Mouse (Mus musculus) forebrain, embryonic 13.5 days (tissue): Measurements from ENCODE around the gene Gpr35. TPM values are rescaled to one million over a fixed set of nuclear protein-coding genes. Genes with fewer than 3 reads are reported as not detected.

ENCODE experiments used
- ATAC-seq: fragments of 200-750 bp; cut with Nextera tagmentation; 2 replicates; pipeline ENCODE4 v1.8.0; 2017
- H3K27ac ChIP-seq: fragments of 300-500 bp; sonication (generic); 2 replicates; pipeline ENCODE4 v1.5.1; 2015; ENCODE audit warnings: inconsistent platforms, mild to moderate bottlenecking, moderate library complexity
- H3K27me3 ChIP-seq: fragments of 300-500 bp; sonication (generic); 2 replicates; pipeline ENCODE4 v1.6.1; 2015; ENCODE audit warnings: mild to moderate bottlenecking, inconsistent platforms
- H3K36me3 ChIP-seq: fragments of 300-500 bp; sonication (generic); 2 replicates; pipeline ENCODE4 v1.6.1; 2015; ENCODE audit warnings: mild to moderate bottlenecking, inconsistent platforms; ENCODE audit not compliant: poor library complexity, severe bottlenecking
- H3K4me1 ChIP-seq: fragments of 300-500 bp; sonication (generic); 2 replicates; pipeline ENCODE4 v1.6.1; 2015; ENCODE audit warnings: inconsistent platforms
- H3K4me2 ChIP-seq: fragments of 300-500 bp; sonication (generic); 2 replicates; pipeline ENCODE4 v1.6.1; 2015; ENCODE audit warnings: inconsistent platforms, mild to moderate bottlenecking, moderate library complexity
- H3K4me3 ChIP-seq: fragments of 300-500 bp; sonication (generic); 2 replicates; pipeline ENCODE4 v1.5.1; 2015; ENCODE audit warnings: mild to moderate bottlenecking, inconsistent platforms
- H3K9ac ChIP-seq: fragments of 300-500 bp; sonication (generic); 2 replicates; pipeline ENCODE4 v1.6.1; 2015; ENCODE audit warnings: mild to moderate bottlenecking, inconsistent platforms
- H3K9me3 ChIP-seq: fragments of 300-500 bp; sonication (generic); replicated peaks from 2 replicates; pipeline ENCODE4 v1.6.1; 2016; ENCODE audit warnings: inconsistent platforms
- WGBS: fragments of 180-500 bp; shearing (Covaris S2); methylation state at CpG from one replicate; pipeline ENCODE4 v1.1.7; 2015; 5-methylcytosine and 5-hydroxymethylcytosine counted together
- polyA plus RNA-seq: library from polyadenylated mRNA; unstranded; fragments of >200 nt; fragmentation: Nextera tagmentation; extraction: Ambion mirVana; gene quantifications from 2 replicates; pipeline ENCODE4 v1.2.1, GENCODE M21; 2015

The Gpr35 gene
- polyA plus RNA-seq, 1 experiment from 2014 or later: 0.46 TPM

DNA sequence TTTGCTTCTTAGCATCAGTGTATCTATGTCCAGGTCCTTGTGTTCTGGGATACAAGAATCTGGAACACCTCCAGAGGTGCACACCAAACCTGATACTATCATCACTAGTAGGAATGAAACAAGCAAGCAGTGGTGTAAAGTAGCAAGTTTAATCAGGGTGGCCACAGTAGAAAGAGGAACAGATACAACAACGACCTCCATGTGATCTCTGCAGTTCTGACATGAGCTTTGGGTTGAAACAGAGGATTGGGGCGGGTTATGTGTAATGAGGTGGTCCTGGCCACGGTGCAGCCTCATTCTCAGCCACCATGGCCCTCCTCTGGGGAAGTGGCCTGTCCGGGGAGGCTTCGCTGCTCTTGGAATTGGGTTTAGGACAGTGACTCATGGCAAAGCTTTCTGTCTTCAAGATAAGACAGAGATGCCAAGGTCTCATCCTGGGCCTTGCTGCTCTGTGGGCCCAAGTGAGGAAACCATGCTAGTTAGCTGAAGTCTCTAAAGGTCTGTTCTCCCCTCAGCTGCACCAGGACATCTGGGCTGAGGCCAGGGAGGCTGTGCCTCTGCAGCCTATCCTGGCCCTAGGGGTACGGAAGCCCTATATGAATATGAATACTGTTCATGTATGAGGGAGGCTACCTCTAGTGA, 41.7 kb downstream of the Gpr35 start:
- Histone ChIP-seq H3K36me3 (no peaks in the 10 kb centered on the region), H3K27ac (no peak overlapping the region), H3K9ac (no peak overlapping the region), H3K4me2 (no peak overlapping the region), H3K9me3 (no peaks in the 10 kb centered on the region), H3K4me3 (no peak overlapping the region), H3K4me1 (no peaks in the 10 kb centered on the region), H3K27me3 (no peaks in the 10 kb centered on the region)
- WGBS: 79% methylated on average over 6 of the region's 6 CpGs
- no peak for ATAC-seq

DNA sequence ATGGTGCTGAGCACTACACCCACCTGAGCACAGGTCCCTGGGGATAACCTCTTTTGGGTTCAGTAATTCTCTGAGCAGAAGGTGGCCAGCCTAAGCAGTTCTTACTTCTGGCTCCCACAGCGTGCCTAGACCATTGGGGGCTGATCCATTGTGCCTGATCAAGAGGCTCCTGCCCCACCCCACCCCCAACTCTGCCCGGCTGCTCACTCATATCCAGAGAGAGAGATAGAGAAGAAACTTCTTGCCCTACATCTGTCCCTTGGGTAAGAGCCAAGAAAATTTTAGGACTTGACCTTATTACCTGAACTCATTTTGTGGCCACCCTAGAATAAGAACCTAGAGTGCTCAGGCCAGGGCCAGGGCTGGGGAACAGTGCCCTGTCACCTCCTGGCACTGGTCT, 42.2 kb downstream of the Gpr35 start:
- no peaks in the 10 kb centered on the region for H3K36me3 ChIP-seq
- 74% methylated on average over 2 of the region's 2 CpGs for WGBS
- no peak overlapping the region for H3K27ac ChIP-seq
- no peak overlapping the region for H3K4me2 ChIP-seq
- no peaks in the 10 kb centered on the region for H3K9me3 ChIP-seq
- no peaks in the 10 kb centered on the region for H3K27me3 ChIP-seq
- no peak for ATAC-seq
- H3K4me3 ChIP-seq: no peak overlapping the region
- no peak overlapping the region for H3K9ac ChIP-seq
- no peaks in the 10 kb centered on the region for H3K4me1 ChIP-seq

DNA sequence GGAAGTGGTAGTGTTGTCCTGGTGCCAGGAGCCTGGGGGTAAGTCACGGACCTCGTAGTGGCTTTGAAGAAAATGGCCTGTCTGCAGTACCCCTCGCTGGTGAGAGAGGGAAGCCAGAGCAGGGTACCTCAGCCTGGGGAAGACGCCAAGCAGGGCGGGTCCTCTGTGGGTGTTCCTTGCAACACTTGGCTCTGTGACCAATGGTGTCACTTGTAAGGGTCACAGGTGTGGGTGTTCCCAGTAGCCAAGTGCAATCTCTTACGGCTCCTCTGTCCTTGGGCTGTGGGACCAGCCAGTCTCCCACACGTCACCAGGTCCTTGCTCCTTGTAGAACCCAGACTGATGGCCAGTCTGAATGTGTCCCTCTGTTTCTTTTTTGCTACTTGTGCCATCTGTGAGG, 55.4 kb downstream of the Gpr35 start, which contains the start of gene Aqp12:
Aqp12 (plus strand) TSS at position 274 of the 400 bp plus-strand sequence.
- Histone ChIP-seq H3K27me3 (no peaks in the 10 kb centered on the region), H3K9ac (no peak within 1 kb of the TSS), H3K9me3 (0 out of 2 replicates have a peak, but pooled peaks cover 3% of the 10 kb centered on the region), H3K4me1 (no peaks in the 10 kb centered on the region), H3K27ac (no peak within 1 kb of the TSS), H3K4me3 (no peak within 1 kb of the TSS), H3K4me2 (no peak within 1 kb of the TSS), H3K36me3 (no peaks in the 10 kb centered on the region)
- no peak for ATAC-seq
- 75% methylated on average over 7 of the region's 7 CpGs for WGBS

DNA sequence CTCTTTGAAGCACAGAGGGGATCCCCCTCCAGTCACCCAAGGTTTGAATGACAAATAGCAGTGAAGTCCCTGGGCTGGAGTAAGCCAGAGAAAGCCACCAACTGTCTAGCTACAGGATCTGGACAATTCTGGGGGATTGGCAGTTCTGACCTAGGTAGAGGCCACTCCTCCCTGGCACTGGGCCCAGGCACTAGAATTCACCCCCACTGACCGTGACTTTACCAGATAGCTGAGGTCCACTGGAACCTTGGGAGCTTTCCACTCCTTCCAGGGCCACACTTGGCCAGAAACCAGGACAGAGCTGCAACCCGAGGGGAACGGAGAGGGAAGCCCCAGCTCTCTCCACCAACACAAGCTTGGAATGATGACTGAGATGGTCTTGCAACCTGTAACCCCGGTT, 58.5 kb downstream of the Gpr35 start:
- WGBS: 73% methylated on average over 4 of the region's 4 CpGs
- no peak for ATAC-seq

DNA sequence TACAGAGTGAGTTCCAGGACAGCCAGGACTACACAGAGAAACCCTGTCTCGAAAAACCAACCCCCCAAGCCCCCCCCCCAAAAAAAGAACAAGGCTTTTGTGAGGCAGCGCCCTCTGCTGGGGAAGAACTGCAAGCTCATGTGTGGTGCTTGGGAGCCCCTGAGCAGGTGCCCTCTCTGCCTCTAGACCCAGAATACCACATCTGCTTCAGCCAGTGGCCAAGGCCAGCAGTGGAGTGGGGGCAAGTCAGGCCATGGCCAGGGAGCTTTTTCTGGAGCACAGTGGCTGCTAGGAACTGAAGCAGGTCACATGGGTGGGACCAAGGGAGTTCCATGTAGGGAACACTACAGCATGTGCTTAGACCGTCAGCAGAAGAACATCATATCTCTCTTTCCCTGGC, 60.1 kb downstream of the Gpr35 start:
- Histone ChIP-seq H3K4me3 (no peak overlapping the region), H3K27me3 (no peaks in the 10 kb centered on the region), H3K27ac (no peak overlapping the region), H3K4me1 (no peaks in the 10 kb centered on the region), H3K9ac (no peak overlapping the region), H3K4me2 (no peak overlapping the region), H3K36me3 (no peaks in the 10 kb centered on the region), H3K9me3 (no peaks in the 10 kb centered on the region)
- 0 out of 2 replicates have a peak, but pooled peaks have one; percentile 7 for ATAC-seq
- 30% methylated on average over 3 of the region's 3 CpGs for WGBS

More for the DNA sequence above, 58.5 kb downstream of the Gpr35 start:
- H3K27ac ChIP-seq: no peak overlapping the region
- H3K36me3 ChIP-seq: no peaks in the 10 kb centered on the region
- no peak overlapping the region for H3K9ac ChIP-seq
- H3K27me3 ChIP-seq: no peaks in the 10 kb centered on the region
- H3K4me3 ChIP-seq: no peak overlapping the region
- H3K4me1 ChIP-seq: no peaks in the 10 kb centered on the region
- H3K9me3 ChIP-seq: no peaks in the 10 kb centered on the region
- no peak overlapping the region for H3K4me2 ChIP-seq

DNA sequence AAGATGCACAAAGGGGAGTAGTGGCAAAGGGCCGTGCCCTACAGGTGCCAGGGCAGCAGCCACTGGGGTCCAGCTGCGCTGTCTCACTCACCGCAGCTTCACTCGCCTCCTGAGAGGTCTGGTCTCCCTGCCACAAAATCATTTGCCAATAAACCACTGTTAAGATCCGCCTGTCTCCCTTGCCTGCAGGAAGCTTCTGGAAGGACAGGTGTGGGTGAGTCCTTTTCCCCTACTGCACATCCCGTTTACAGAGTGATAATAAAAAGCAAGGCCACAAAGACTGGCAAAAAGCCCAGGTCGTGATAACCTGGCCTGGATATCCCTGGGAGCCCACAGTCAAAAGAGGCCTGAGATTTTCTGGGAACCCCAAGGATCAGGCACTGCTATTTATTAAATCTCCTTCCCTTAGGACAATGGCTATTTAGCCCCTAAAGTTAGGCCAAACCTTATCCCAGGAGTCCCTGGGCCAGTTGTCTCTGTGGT, 61.5 kb downstream of the Gpr35 start:
- Histone ChIP-seq H3K36me3 (peaks cover 9% of the 10 kb centered on the region), H3K9me3 (no peaks in the 10 kb centered on the region), H3K4me3 (no peak overlapping the region), H3K4me1 (no peaks in the 10 kb centered on the region), H3K4me2 (no peak overlapping the region), H3K27me3 (no peaks in the 10 kb centered on the region), H3K9ac (no peak overlapping the region), H3K27ac (no peak overlapping the region; the same call in 1 of the 2 replicates)
- no peak for ATAC-seq
- WGBS: 85% methylated on average over 7 of the region's 7 CpGs

DNA sequence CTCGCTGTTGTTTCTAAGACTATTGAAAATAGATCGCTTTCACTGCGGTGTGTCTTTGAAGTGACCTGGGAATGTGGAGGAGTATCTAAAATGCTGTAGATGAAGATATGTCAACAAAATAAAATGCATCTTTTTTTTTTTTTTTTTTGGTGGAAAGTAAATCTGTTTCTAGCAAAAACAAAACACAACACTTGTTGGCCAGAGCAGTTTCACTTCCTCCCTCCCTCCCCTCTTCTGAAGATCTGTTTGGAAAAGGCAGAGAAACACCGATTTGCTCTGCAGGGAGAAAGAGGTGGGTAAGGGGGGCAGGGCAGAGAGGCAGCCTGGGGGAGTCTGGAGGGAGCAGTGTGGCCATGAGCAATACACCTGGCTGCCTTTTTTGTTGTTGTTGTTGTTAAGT, 62.7 kb downstream of the Gpr35 start:
- Histone ChIP-seq H3K9me3 (no peaks in the 10 kb centered on the region), H3K4me1 (no peaks in the 10 kb centered on the region), H3K27ac (no peak overlapping the region), H3K9ac (no peak overlapping the region), H3K27me3 (no peaks in the 10 kb centered on the region), H3K4me2 (no peak overlapping the region), H3K4me3 (no peak overlapping the region), H3K36me3 (peaks cover 21% of the 10 kb centered on the region)
- no peak for ATAC-seq
- 90% methylated on average over 4 of the region's 4 CpGs for WGBS

DNA sequence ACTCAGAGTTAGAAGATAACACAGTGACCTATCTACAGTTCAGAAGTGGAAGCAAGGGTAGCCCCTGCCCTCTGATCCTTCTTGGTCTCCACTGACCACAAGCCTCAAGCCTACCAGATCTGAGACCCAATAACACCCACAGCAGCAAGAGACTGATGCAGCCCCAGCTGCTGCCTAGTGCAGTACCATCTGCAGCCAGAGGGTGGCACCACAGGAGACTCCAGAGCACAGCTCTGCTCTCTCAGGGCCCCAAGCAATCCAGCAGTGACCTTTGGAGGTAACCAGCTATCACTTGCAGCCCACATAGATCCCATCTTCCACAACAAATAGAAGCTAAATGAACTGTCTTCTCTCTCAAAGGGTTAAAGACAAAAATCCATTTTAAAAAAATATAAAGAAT, 63.8 kb downstream of the Gpr35 start:
- H3K9ac ChIP-seq: no peak overlapping the region
- no peaks in the 10 kb centered on the region for H3K27me3 ChIP-seq
- H3K4me2 ChIP-seq: no peak overlapping the region
- H3K4me3 ChIP-seq: no peak overlapping the region
- no peaks in the 10 kb centered on the region for H3K9me3 ChIP-seq
- no peaks in the 10 kb centered on the region for H3K4me1 ChIP-seq
- peaks cover 32% of the 10 kb centered on the region for H3K36me3 ChIP-seq
- H3K27ac ChIP-seq: no peak overlapping the region
- ATAC-seq: 0 out of 2 replicates have a peak, but pooled peaks have one; percentile 32

DNA sequence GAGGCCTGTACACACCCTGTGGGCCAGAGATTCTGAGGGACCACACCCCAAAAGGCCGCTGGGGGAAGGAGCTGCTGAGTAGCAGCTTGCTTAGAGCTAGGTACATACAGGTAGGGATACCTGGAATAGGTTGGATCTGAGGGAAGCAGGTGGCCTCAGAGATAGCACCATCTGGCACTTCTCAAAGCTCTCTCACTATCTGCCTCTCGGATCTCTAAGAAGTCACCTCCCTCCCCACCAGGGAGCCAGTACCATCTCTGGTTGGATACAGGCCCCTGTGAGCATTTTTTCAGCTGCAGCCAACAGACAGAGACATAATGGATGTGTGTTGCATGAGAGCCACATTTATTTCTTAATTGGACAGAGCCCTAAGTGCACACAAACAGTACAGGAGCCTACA, 64.5 kb downstream of the Gpr35 start:
- no peak for ATAC-seq
- Histone ChIP-seq H3K4me1 (no peaks in the 10 kb centered on the region), H3K4me2 (no peak overlapping the region), H3K9me3 (no peaks in the 10 kb centered on the region), H3K9ac (no peak overlapping the region), H3K27ac (peak overlapping the region; percentile 3; the same call in 1 of the 2 replicates), H3K36me3 (peaks cover 38% of the 10 kb centered on the region), H3K4me3 (no peak overlapping the region), H3K27me3 (no peaks in the 10 kb centered on the region)
- 71% methylated on average over 2 of the region's 2 CpGs for WGBS

DNA sequence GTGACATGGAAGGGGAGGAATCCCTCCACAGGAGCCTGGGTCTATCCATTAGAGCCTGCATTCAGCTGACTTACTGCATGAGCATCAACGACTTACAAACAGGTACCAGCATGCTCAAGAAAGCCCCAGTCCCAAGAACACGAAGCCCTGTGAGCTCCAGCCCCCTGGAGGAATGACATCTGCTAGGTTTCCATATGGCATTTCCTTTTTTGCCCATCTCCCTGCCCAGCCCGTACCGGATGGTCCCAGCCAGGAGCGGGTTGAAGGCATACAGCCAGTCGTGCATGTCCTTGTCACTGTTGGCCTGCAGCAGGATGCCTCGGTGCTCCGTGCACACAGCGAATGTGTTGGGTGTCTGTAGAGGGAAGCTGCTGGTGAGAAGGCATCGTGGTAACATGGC, 68.1 kb downstream of the Gpr35 start:
- Histone ChIP-seq H3K9me3 (no peaks in the 10 kb centered on the region), H3K36me3 (peaks cover 74% of the 10 kb centered on the region), H3K4me2 (no peak overlapping the region), H3K4me3 (no peak overlapping the region), H3K9ac (no peak overlapping the region), H3K27ac (no peak overlapping the region), H3K27me3 (no peaks in the 10 kb centered on the region), H3K4me1 (no peaks in the 10 kb centered on the region)
- WGBS: 90% methylated on average over 10 of the region's 10 CpGs
- ATAC-seq: no peak

DNA sequence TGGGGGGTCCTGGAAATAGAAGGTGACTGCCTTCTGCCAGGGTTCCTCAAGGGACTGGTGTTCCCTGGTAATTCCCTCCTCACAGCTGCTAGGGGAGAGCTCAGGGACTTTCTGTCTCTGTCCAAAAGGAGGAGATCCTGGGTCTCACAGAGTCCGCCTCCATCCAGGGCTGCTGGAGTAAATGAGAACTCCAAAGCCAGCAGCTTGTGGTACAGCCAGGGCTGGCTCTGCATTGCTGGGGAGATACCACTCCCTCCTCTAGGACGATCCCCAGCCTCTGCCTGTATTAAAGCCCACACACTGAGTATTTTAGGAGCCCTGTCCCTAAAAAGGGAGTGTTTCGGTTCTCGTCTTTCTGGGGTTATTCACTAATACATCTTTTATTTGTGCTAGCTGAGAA, 69.9 kb downstream of the Gpr35 start:
- Histone ChIP-seq H3K36me3 (peaks cover 93% of the 10 kb centered on the region), H3K4me1 (no peaks in the 10 kb centered on the region), H3K27ac (no peak overlapping the region), H3K4me2 (no peak overlapping the region), H3K9me3 (no peaks in the 10 kb centered on the region), H3K27me3 (no peaks in the 10 kb centered on the region), H3K4me3 (no peak overlapping the region), H3K9ac (no peak overlapping the region)
- ATAC-seq: no peak
- WGBS: 89% methylated on average over 4 of the region's 4 CpGs

DNA sequence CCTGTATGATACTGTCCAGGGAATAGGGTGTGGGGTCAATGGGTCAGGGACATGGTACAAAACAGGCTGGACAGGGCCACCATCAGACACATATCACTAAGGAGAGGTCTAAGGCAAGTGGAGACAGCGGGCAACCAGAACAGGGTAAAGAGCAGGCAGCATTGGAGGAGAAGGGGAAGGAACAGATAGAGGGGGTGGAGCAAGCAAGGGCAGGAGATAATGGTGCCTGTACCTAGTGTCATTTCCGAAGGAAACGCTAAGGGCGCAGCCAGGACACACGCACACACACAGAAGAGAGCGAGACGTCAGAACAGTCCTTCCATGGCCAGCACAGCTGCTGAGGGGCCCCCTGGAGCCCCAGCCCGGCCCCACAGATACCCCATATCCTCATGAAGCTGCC, 75.9 kb downstream of the Gpr35 start:
- no peak for ATAC-seq
- Histone ChIP-seq H3K4me3 (no peak overlapping the region), H3K36me3 (peaks cover 100% of the 10 kb centered on the region), H3K27ac (no peak overlapping the region), H3K27me3 (no peaks in the 10 kb centered on the region), H3K4me2 (no peak overlapping the region), H3K9me3 (no peaks in the 10 kb centered on the region), H3K9ac (no peak overlapping the region), H3K4me1 (no peaks in the 10 kb centered on the region)
- 91% methylated on average over 8 of the region's 8 CpGs for WGBS

DNA sequence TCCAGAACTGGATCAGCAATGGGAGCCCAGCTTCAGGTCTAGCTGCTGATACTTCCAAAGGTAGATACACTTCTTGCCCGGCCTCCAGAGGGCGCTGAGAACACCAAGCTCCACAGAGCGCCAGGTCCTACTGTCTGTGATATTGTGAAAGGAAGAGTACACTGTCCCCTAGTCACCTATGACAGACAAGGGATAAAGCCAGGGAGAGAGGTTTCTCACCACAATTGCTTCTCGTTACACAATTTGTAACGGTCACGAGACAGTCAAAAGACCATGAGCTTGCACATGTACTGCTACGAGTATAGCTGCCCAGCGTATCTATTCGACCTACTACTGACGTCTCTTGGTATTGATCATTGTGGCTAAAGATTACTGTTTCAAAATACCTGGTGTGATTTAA, 78.7 kb downstream of the Gpr35 start:
- H3K4me3 ChIP-seq: no peak overlapping the region
- ATAC-seq: no peak
- no peak overlapping the region for H3K4me2 ChIP-seq
- H3K36me3 ChIP-seq: peaks cover 98% of the 10 kb centered on the region
- H3K4me1 ChIP-seq: no peaks in the 10 kb centered on the region
- no peaks in the 10 kb centered on the region for H3K27me3 ChIP-seq
- no peaks in the 10 kb centered on the region for H3K9me3 ChIP-seq
- 94% methylated on average over 10 of the region's 10 CpGs for WGBS
- no peak overlapping the region for H3K27ac ChIP-seq
- no peak overlapping the region for H3K9ac ChIP-seq
